Mouse (Mus musculus): Measurements from ENCODE around the gene Armh1.

GRCm38 (mm10) chr4:117191804-117192203 lies 60.1 kb downstream of the Armh1 start:
- TF ChIP-seq POLR2A (IDR thresholded peaks at IDR 0.05; ENCODE audit: extremely low read depth, insufficient read depth, low read length): no peak
- no peak for TF ChIP-seq CTCF (IDR thresholded peaks at IDR 0.05; ENCODE audit: extremely low read depth, insufficient read depth, low read length)
